Mouse (Mus musculus) left cerebral cortex, postnatal 25 days (tissue): ENCODE data around the gene Crybg1. TPM values are rescaled to one million over a fixed set of nuclear protein-coding genes. Genes with fewer than 3 reads are reported as not detected.

ENCODE experiments used
- DNase-seq, 2 experiments: peaks; one replicate each; pipeline ENCODE4 v3.0.0; 2022; ENCODE audit warnings: low spot score in 2 of 2, mixed read lengths in 1 of 2
- intact Hi-C: fragments of 180-260 bp; cut with DNase I; formaldehyde crosslinking; loops from one replicate; pipeline ENCODE4 v1.15.1; 2025
- total RNA-seq, 2 experiments: library from RNA; stranded (reverse); gene quantifications; 2 replicates each; pipeline ENCODE4 v1.2.3; 2021

The Crybg1 gene
- total RNA-seq, 2 experiments from 2014 or later, result 0.48 to 0.50 TPM

- intact Hi-C loops, result no loop called here
- DNase-seq, result no peak
Observed at GRCm38 (mm10) chr10:44111168-44111567, 37.5 kb downstream of the Crybg1 start.

DNA sequence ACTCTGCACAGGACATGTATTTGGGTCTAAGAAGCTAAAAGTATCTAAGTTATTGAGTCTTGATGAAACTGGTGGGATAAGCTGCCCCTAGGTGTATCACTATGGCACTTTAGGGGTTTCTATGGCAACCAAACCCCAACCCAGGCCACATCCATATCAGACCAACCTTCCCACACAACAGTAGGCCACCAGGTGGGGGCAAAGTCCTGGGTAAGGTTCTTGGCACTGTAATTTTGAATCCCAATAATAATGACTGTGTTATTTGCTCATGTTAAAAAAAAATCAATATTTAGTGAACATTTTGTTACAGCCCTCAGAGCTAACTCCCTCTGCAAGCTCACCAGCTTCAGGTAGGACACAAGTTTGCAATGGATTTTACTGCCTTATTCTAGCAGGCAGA lies 38.2 kb downstream of the Crybg1 start:
- intact Hi-C loops, result no loop called here

DNA sequence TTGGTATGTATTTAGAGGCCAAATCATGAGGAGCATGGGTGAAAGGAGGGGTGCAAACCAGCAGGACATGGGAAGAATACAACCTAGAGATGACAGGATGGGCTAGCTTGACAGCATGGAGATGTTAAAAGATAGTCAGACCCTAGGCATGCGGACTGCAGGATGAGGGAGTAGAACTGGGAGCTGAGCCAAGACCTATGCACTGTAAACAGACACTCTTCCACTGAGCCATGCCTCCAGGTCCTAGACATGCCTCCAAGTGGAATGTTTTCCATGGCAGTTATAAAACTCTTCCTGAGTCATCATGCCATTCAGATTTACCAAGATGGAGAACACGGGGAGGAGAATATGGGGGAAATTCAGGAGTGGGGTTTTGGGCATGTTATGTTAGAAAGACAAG lies 53.9 kb downstream of the Crybg1 start:
- intact Hi-C loops, result no loop called here
- DNase-seq, result no peak

More for the DNA sequence above, 38.2 kb downstream of the Crybg1 start:
- DNase-seq, result no peak

DNA sequence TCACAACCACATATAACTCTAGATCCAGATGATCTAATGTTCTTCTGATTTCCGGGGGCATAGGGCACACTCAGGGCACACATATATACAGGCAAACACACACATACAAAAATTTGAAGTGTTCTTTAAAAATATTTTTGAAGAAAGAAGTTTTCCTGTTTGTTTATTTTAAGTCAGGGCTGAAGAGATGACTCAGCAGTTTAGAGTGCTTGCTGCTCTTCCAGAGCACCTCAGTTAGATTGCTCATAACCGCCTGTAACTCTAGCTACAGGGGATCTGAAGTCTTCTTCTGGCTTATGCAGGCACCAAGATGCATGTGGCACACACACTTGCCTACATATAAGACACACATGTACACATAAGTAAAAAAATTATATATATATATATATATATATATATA lies 56.9 kb downstream of the Crybg1 start:
- intact Hi-C loops, result no loop called here
- DNase-seq, result no peak

- intact Hi-C loops, result no loop called here
- DNase-seq, result no peak
Observed at GRCm38 (mm10) chr10:44080351-44080750, 68.3 kb downstream of the Crybg1 start.

- DNase-seq, result peak; percentile 14 to 63
Observed at GRCm38 (mm10) chr10:44078799-44079521, 69.7 kb downstream of the Crybg1 start.

DNA sequence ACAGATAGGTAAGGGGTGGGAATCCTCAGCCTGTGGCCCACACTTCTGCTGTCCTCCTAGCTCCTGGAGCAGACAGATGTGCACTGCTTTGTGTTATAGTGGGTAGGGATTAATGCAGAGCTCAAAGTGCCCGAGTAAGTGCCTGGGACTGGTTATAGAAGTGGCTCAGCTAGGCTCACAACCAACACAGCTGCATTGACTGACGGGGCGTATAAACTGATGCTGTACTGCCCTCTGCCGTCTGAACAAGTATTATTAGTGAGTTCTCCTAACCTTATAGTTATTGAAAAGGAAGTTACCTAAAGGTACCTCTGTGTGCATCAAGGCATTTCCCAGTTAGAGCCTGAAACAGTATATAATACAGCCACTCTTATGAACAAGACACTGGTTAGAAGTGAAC lies 77.6 kb downstream of the Crybg1 start:
- DNase-seq, result peak; percentile 61 to 75
- intact Hi-C loops, result loop anchor here (1.0 kb wide), 1 partner anchor 117 kb away; no protein-coding TSS in a partner anchor

More at GRCm38 (mm10) chr10:44078799-44079521, 69.7 kb downstream of the Crybg1 start:
- intact Hi-C loops, result no loop called here

DNA sequence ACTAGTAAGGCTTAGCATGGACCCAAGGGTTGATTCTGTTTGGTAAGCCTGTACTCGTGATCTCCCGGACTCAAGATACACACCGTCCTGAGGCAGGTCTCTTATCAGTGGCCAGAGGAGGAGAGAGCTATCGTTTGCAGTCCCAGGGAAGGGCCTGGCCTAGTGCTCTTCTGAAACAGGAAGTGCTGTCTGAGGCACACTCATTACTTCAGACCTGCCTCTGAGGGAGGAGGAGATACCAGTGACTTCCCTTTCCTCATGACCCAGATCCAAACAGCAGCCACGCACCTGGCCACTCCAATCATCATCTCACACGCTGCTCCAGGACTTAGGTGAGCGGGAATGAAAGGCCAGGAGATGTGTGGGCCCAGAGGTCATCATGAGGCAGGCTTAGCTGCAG lies 79.5 kb downstream of the Crybg1 start:
- no peak for DNase-seq
- intact Hi-C loops, result no loop called here

DNA sequence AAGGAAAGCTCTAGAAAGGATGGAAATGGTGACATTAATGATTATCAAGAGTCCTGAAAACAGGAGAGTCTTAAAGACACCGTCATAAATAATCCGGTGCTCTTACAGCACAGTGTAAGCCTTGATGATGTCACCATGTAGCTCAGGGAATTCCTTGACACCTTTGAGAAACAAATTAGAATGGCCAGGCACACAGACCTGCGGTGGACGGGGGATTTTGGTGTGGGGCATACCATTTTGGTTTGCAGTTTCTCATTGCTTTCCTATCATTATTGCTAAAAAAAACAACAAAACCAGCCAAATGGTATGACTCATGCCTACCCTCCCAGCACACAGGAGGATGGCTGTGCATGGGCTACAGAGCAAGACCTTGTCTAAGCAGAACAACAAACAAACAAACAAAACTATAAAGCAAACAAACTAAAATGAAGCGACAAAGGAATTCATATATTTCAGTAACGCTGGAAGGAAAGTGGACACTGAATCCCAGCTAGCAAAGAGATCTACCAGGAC lies 82.7 kb downstream of the Crybg1 start:
- DNase-seq, result no peak
- intact Hi-C loops, result no loop called here

- intact Hi-C loops, result no loop called here
- DNase-seq, result no peak
Observed at GRCm38 (mm10) chr10:44062981-44063380, 85.7 kb downstream of the Crybg1 start.

DNA sequence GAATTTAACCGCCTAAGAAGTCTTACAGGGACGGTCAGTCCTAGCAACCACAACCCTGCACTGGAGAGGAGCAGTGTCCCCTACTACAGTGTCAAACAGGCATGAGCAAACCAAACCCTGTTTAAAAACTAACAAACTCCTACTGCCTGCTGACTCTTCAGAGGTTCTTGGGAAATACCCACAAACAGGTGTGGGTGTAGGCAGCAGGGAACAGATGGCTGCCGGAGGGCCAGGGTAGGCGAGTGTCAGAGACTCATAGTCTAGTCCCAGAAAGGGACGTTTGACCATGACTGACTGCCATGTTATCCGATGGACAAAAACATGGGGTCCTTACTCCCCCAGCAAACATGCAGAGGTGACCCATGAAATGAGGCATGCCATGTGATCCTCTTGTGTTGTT lies 97.7 kb downstream of the Crybg1 start:
- intact Hi-C loops, result no loop called here
- DNase-seq, result peak; percentile 17 to 69

DNA sequence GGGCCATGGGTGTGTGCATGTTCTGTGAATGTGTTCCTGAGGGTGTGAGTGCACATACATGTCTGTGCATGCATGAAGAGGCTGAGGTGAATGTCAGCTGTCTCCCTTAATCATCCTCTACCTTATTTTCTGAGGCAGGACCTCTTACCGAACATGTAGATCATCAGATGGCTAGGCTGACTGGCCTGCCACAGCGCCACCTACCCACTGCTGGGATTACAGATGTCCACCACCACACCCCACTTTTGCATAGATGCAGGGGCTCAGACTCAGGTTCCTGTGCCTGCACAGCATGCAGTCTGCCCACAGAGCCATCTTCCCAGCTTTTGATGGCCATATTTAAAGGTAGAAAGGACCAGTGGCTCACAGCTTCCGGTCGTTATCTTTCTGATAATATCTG lies 103.9 kb downstream of the Crybg1 start:
- intact Hi-C loops, result no loop called here
- DNase-seq, result no peak

GRCm38 (mm10) chr10:44043630-44044029 lies 105.0 kb downstream of the Crybg1 start:
- DNase-seq, result no peak

DNA sequence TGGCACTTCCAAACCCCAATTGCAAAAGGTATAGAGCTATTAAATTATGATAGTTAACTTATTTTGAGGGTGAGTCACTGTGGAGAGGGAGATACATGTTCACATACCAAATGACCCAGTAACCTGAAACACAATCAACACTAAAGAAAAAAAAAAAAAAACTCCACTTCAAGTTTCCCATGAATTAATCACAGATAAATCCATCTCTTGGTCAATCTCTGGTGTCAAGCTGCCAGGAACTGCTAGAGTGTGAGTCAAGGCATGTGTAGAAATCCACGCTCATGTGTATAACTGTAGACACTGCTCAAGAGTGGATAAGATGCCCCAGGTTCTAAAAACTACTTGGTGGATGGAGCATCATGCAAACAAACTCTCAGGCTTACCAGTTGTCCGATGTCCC lies 109.5 kb downstream of the Crybg1 start:
- intact Hi-C loops, result no loop called here

More at GRCm38 (mm10) chr10:44043630-44044029, 105.0 kb downstream of the Crybg1 start:
- intact Hi-C loops, result no loop called here

DNA sequence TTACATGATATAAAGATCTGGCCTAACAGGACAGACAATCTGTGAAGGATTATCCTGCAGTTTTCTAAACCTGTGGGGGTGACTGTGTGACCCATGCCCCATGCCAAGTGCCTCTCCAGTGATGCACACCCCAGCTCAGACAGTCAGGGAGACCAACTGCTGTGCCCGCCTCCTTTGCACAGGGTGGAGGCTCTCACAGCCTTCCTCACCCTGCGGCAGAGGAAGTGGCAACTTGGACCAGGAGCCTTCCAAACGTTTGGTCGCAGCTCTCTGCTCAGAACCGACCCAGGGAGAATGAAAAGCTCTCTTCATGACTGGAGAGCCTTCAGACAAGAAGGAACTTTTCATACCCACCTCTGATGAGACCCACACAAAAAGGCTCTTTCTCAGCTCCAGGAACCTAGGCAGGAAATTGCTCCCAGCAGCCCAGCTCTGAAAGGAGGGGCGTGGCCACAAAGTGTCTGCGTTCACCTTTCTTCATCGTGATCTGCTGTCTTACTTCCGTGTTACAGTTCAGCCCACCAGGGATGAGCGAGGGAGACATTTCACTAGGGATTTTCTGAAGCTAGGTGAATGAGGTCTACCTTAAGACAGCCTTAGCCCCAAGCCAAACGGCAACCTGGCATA lies 110.6 kb downstream of the Crybg1 start:
- intact Hi-C loops, result no loop called here

More for the DNA sequence above, 109.5 kb downstream of the Crybg1 start:
- no peak for DNase-seq

GRCm38 (mm10) chr10:44029566-44029965 lies 119.1 kb downstream of the Crybg1 start:
- intact Hi-C loops, result no loop called here
- DNase-seq, result no peak

More for the DNA sequence above, 110.6 kb downstream of the Crybg1 start:
- DNase-seq, result no peak

DNA sequence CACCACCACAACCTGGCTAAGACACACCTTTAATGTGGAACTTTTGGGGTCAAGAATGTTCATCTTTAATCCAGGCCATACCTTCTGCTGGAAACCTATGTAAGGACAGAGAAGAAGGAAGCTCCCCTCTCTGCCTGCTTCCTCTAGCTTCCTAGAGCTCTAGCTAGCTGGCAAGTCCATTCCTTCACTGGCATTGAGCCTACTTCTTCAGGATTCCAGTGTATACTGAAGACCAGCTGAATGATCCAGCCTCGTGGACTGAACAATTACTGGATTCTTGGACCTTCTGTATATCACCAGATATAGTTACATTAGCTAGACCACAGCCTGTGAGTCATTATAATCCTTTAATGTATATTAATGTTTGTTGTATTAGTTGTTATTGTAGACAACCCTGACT lies 121.4 kb downstream of the Crybg1 start:
- intact Hi-C loops, result no loop called here
- DNase-seq, result no peak

- intact Hi-C loops, result no loop called here
- DNase-seq, result no peak
Observed at GRCm38 (mm10) chr10:44026105-44026504, 122.5 kb downstream of the Crybg1 start.

DNA sequence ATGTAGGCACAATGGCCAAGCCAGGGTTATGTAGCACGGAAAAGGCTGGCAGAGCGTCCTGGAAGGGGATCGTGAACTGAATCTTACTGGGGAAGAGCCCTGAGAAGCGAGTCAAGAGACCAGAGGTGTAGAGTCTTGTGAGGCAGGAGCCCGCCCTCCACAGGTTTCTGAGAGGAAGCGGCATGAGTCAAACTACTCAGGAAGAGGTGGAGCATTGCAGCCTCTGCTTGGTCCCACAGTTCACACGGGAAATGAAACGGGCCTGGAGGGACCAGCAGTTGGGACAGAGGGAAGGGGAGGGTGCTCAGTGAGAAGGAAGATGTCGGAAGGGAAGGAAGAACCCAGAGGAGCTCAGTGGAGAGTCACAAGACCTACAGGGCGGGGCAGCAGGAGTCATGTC lies 123.9 kb downstream of the Crybg1 start:
- DNase-seq, result no peak
- intact Hi-C loops, result no loop called here

DNA sequence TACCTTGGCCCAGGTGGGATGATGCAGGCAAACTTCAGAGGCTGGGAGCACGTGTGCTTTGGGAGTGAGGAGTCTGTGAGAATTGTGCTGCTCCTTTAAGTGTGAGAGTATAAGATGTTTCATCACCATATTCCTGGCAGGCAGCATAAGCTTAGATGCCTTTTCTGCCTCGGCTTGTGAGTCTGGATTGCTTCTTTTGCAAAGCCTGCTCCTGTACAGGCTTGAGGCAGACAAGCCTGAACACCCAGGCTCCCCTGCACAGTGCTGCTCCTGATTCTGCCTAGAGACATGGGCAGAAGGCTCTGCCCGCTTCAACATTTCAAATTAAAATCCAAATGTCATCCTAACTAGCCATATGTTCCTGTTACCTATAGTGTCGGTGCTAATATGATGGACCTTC lies 128.5 kb downstream of the Crybg1 start:
- intact Hi-C loops, result no loop called here
- peak in 1 of 2 experiments; percentile 25 for DNase-seq

- intact Hi-C loops, result no loop called here
Observed at GRCm38 (mm10) chr10:44018562-44018961, 130.1 kb downstream of the Crybg1 start.

More at GRCm38 (mm10) chr10:44018562-44018961, 130.1 kb downstream of the Crybg1 start:
- no peak for DNase-seq
